ENCODE assay signal across 7 mouse cellular contexts in the genomic region with DNA sequence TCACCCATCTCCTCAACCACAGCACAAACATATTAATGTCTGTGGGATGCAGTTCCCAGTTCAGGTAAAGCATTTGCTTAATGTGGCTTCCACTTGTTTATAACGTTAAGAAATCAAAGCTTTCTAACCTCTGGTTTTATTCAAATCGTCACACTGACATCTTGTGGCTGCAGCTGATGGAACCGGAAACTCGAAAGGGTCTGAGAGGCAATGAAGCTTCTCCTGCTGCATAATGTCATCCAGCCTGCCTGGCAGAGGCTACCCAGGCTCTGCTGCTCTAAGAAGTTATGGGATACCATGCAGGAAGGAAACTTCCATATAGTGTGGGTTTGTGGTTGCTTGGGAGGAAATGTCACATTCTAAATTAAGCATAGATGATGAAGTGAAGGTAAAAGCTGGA.
DNase-seq lines count a peak whose midpoint lies in the region; ATAC-seq lines count a peak whose summit lies in the region.

No protein-coding gene starts in this region.

- no peaks in the 10 kb centered on the region for H3K4me1 ChIP-seq in forebrain, embryonic 15.5 days

- no peak overlapping the region for H3K27ac ChIP-seq in forebrain, embryonic 15.5 days (replicated peaks)

- H3K9ac ChIP-seq in forebrain, embryonic 15.5 days (replicated peaks): no peak overlapping the region

- no peaks in the 10 kb centered on the region for H3K9me3 ChIP-seq in forebrain, embryonic 15.5 days

- ATAC-seq in forebrain, embryonic 15.5 days (replicated peaks): peak; percentile 57; the same call in 1 of the 2 replicates

- H3K4me2 ChIP-seq in forebrain, embryonic 15.5 days (replicated peaks): no peak overlapping the region

- WGBS in forebrain, embryonic 15.5 days: 22% methylated on average over 4 of the region's 4 CpGs

- peak; percentile 3 for DNase-seq in ovary, postnatal 14 days (ENCODE audit: low spot score)
- no peak for DNase-seq in ovary, postnatal 10 days (ENCODE audit: low spot score)
- peak; percentile 26 for DNase-seq in left cerebral cortex, adult 11 months (ENCODE audit: low spot score)
- peak; percentile 32 for DNase-seq in retina, postnatal 1 day
- no peak for DNase-seq in gastrocnemius, postnatal 4 days (ENCODE audit: low spot score in 2 of 2)
- no peak for DNase-seq in heart, adult 8-10 months (ENCODE audit: low spot score)

- H3K27me3 ChIP-seq in forebrain, embryonic 15.5 days: no peaks in the 10 kb centered on the region

- no peak overlapping the region for H3K4me3 ChIP-seq in forebrain, embryonic 15.5 days

- H3K36me3 ChIP-seq in forebrain, embryonic 15.5 days: no peaks in the 10 kb centered on the region

Comparison
In these comparisons a context has a peak if more than half of its experiments do, and no peak if none do; other contexts are left out.
1. DNase-seq: peak in ovary, postnatal 14 days (single experiment), left cerebral cortex, adult 11 months (single experiment) and retina, postnatal 1 day (single experiment); none in ovary, postnatal 10 days (single experiment), gastrocnemius, postnatal 4 days (0 of 2) and heart, adult 8-10 months (single experiment).